Mouse (Mus musculus) neural tube, embryonic 13.5 days (tissue): ENCODE results near the gene Nek5. TPM values are rescaled to one million over a fixed set of nuclear protein-coding genes. Genes with fewer than 3 reads are reported as not detected.

ENCODE experiments used
- ATAC-seq: fragments of 200-750 bp; cut with Nextera tagmentation; 2 replicates; pipeline ENCODE4 v1.8.0; 2017; ENCODE audit warnings: low read depth, mild to moderate bottlenecking, moderate TSS enrichment, moderate library complexity
- H3K27ac ChIP-seq: fragments of 300-500 bp; sonication (generic); replicated peaks from 2 replicates; pipeline ENCODE4 v1.5.1; 2015; ENCODE audit warnings: moderate library complexity, mild to moderate bottlenecking, inconsistent platforms
- H3K27me3 ChIP-seq: fragments of 300-500 bp; sonication (generic); 2 replicates; pipeline ENCODE4 v1.6.1; 2015; ENCODE audit warnings: mild to moderate bottlenecking, inconsistent platforms
- H3K36me3 ChIP-seq: fragments of 300-500 bp; sonication (generic); 2 replicates; pipeline ENCODE4 v1.6.1; 2015; ENCODE audit warnings: mild to moderate bottlenecking, inconsistent platforms
- H3K4me1 ChIP-seq: fragments of 300-500 bp; sonication (generic); replicated peaks from 2 replicates; pipeline ENCODE4 v1.6.1; 2015; ENCODE audit warnings: inconsistent platforms
- H3K4me2 ChIP-seq: fragments of 300-500 bp; sonication (generic); 2 replicates; pipeline ENCODE4 v1.6.1; 2015; ENCODE audit warnings: inconsistent platforms, mild to moderate bottlenecking, moderate library complexity
- H3K4me3 ChIP-seq: fragments of 300-500 bp; sonication (generic); 2 replicates; pipeline ENCODE4 v1.5.1; 2015; ENCODE audit warnings: mild to moderate bottlenecking, inconsistent platforms
- H3K9ac ChIP-seq: fragments of 300-500 bp; sonication (generic); 2 replicates; pipeline ENCODE4 v1.6.1; 2015; ENCODE audit warnings: moderate library complexity, mild to moderate bottlenecking, inconsistent platforms
- H3K9me3 ChIP-seq: fragments of 300-500 bp; sonication (generic); 2 replicates; pipeline ENCODE4 v1.6.1; 2016; ENCODE audit warnings: inconsistent platforms
- WGBS: fragments of 180-500 bp; shearing (Covaris S2); methylation state at CpG from one replicate; pipeline ENCODE4 v1.1.7; 2015; 5-methylcytosine and 5-hydroxymethylcytosine counted together
- polyA plus RNA-seq: library from polyadenylated mRNA; unstranded; fragments of >200 nt; fragmentation: Nextera tagmentation; extraction: Ambion mirVana; gene quantifications from 2 replicates; pipeline ENCODE4 v1.2.1, GENCODE M21; 2015

Gene Nek5
- polyA plus RNA-seq, 1 experiment from 2014 or later = 0.32 TPM

GRCm38 (mm10) chr8:22060446-22060889 is 64.4 kb downstream of the Nek5 start, which contains the start of gene Alg11:
Alg11 (plus strand) TSS chr8:22060721.
- Histone ChIP-seq H3K36me3 (peaks cover 21% of the 10 kb centered on the region), H3K27ac (no peak within 1 kb of the TSS)

GRCm38 (mm10) chr8:22059821-22060445 is 64.9 kb downstream of the Nek5 start, which contains the start of gene Atp7b:
Atp7b (minus strand) TSS chr8:22060305.
- Histone ChIP-seq H3K9ac (peak within 1 kb of the TSS; percentile 68), H3K36me3 (peaks cover 15% of the 10 kb centered on the region), H3K4me2 (peak within 1 kb of the TSS; percentile 83), H3K27ac (no peak within 1 kb of the TSS), H3K27me3 (peaks cover 12% of the 10 kb centered on the region), H3K4me1 (peaks cover 11% of the 10 kb centered on the region), H3K9me3 (no peaks in the 10 kb centered on the region), H3K4me3 (peak within 1 kb of the TSS; percentile 64)
- under 1% methylated on average over 45 of the region's 46 CpGs for WGBS
- peak; percentile 95 for ATAC-seq

More at GRCm38 (mm10) chr8:22060446-22060889, 64.4 kb downstream of the Nek5 start, which contains the start of gene Alg11:
- H3K27me3 ChIP-seq = peaks cover 12% of the 10 kb centered on the region
- ATAC-seq = peak; percentile 100
- H3K9me3 ChIP-seq = no peaks in the 10 kb centered on the region
- peak within 1 kb of the TSS; percentile 83 for H3K4me2 ChIP-seq
- WGBS = under 1% methylated on average over 36 of the region's 36 CpGs
- peak within 1 kb of the TSS; percentile 64 for H3K4me3 ChIP-seq
- H3K9ac ChIP-seq = peak within 1 kb of the TSS; percentile 68
- peaks cover 11% of the 10 kb centered on the region for H3K4me1 ChIP-seq

GRCm38 (mm10) chr8:22059153-22059738 is 65.6 kb downstream of the Nek5 start:
- 37% methylated on average over 11 of the region's 11 CpGs for WGBS
- no peak overlapping the region for H3K27ac ChIP-seq
- peak overlapping the region; percentile 68; the same call in 1 of the 2 replicates for H3K9ac ChIP-seq
- H3K4me2 ChIP-seq = peak overlapping the region; percentile 83
- peak overlapping the region; percentile 64 for H3K4me3 ChIP-seq
- peaks cover 9% of the 10 kb centered on the region for H3K36me3 ChIP-seq
- no peaks in the 10 kb centered on the region for H3K9me3 ChIP-seq
- ATAC-seq = no peak
- peaks cover 11% of the 10 kb centered on the region for H3K4me1 ChIP-seq
- H3K27me3 ChIP-seq = peaks cover 12% of the 10 kb centered on the region

DNA sequence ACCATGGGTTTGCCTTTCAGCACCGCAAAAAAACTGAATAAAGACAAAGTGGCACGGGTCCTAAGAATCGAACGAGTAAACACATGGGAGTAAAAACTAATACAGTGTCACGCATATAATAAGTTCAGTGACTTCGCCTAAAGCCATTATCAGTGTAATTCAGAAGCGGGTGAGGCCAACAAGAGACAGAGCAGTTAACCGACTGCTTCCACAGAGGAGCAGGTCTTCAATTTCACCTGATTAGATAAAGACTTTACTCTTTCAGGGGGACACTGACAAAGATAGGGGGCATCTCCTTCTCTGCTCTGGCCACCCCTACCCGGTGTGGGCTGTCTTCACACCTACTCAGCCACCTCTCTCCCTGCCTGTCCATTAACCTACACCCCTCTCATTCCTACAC is 66.5 kb downstream of the Nek5 start:
- Histone ChIP-seq H3K4me1 (peaks cover 11% of the 10 kb centered on the region), H3K27ac (no peak overlapping the region), H3K4me2 (no peak overlapping the region), H3K9ac (no peak overlapping the region), H3K9me3 (no peaks in the 10 kb centered on the region), H3K36me3 (peaks cover 4% of the 10 kb centered on the region; the same call in 1 of the 2 replicates), H3K27me3 (peaks cover 12% of the 10 kb centered on the region), H3K4me3 (no peak overlapping the region)
- no peak for ATAC-seq
- 84% methylated on average over 9 of the region's 9 CpGs for WGBS

DNA sequence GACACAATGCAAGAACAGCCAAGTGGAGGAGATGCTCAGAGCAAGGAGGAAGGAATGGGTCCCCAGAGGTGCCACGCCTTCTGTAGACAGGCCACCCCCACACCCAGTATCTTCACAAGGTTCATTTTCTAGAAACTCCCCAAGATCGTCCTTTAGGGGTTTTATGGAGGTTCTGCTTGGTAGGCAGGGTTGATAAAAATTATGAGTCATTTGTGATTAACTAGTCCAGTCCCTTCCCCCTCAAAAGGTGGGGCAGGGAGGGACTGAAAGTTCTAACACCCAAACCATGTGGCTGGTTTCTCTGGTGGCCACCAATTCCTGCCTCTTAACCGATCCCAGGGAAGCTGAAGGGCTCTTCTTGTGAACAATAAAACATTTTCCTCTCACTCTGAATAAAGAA is 68.0 kb downstream of the Nek5 start:
- WGBS = 81% methylated on average over 3 of the region's 3 CpGs
- no peak for ATAC-seq
- Histone ChIP-seq H3K9me3 (no peaks in the 10 kb centered on the region), H3K36me3 (no peaks in the 10 kb centered on the region), H3K9ac (no peak overlapping the region), H3K4me3 (no peak overlapping the region), H3K27me3 (peaks cover 12% of the 10 kb centered on the region), H3K4me1 (peaks cover 11% of the 10 kb centered on the region), H3K27ac (no peak overlapping the region), H3K4me2 (no peak overlapping the region)

DNA sequence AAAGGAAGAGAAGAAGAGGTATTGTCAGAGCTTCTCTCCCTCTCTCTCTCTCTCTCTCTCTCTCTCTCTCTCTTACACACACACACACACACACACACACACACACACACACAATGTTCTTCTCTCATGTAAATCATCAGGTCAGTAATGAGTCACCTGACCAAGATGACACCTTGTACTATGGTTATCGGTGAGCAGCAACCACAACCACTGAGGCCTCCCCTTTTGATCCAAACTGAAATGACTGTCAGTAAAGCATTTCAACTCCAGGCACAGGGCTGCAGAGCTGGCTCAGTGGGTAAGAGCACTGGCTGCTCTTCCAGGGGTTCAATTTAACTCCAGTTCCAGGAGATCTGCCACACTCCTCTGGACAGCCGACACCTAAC is 69.4 kb downstream of the Nek5 start:
- no peak overlapping the region for H3K4me3 ChIP-seq
- H3K27ac ChIP-seq = no peak overlapping the region
- H3K4me1 ChIP-seq = peaks cover 4% of the 10 kb centered on the region; the same call in 1 of the 2 replicates
- H3K27me3 ChIP-seq = peaks cover 12% of the 10 kb centered on the region
- 96% methylated on average over 2 of the region's 2 CpGs for WGBS
- H3K9ac ChIP-seq = no peak overlapping the region
- H3K9me3 ChIP-seq = no peaks in the 10 kb centered on the region
- no peaks in the 10 kb centered on the region for H3K36me3 ChIP-seq
- H3K4me2 ChIP-seq = no peak overlapping the region
- ATAC-seq = no peak

GRCm38 (mm10) chr8:22054674-22055491 is 70.0 kb downstream of the Nek5 start:
- no peak overlapping the region for H3K4me2 ChIP-seq
- ATAC-seq = no peak
- H3K27ac ChIP-seq = no peak overlapping the region
- no peaks in the 10 kb centered on the region for H3K9me3 ChIP-seq
- peaks cover 12% of the 10 kb centered on the region for H3K27me3 ChIP-seq
- H3K36me3 ChIP-seq = no peaks in the 10 kb centered on the region
- no peak overlapping the region for H3K4me3 ChIP-seq
- H3K9ac ChIP-seq = no peak overlapping the region
- WGBS = 88% methylated on average over 12 of the region's 12 CpGs
- H3K4me1 ChIP-seq = peaks cover 4% of the 10 kb centered on the region; the same call in 1 of the 2 replicates

DNA sequence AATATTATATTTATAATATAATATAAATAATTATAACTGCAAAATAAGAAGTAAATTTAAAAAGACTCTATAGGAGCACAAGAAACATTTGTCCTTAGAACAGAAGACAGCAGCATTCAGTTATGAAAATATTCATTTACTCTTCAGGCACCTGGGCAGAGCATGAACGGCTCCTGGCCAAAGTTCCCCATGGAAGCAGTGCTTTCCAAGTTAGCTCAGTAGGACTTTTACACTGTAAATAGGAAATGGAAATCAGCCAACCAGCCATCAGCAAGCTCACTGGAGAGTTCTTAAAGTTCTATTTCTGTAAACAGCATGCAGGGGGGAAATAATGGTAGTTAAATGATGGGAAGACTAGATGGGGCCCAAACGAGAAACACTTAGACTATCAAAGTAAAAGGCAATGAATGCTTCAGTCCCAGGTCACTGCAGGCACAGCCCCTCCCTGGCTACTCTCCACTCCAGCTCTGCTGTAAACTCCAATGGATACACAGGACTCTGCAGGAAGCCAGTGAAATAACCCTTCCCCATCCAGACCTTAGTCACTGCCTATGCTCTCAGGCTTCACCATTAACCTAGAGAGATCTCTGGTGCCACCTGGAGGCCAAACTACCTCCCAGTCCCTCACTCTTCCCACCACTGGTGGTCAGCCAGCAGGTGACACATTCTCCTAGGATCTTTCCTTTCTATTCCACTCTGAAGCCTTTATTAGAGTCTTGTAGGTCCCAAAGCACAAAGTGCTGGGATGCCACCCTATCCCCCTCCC is 77.0 kb downstream of the Nek5 start:
- Histone ChIP-seq H3K9ac (no peak overlapping the region), H3K27ac (no peak overlapping the region), H3K27me3 (no peaks in the 10 kb centered on the region), H3K4me1 (no peaks in the 10 kb centered on the region), H3K36me3 (no peaks in the 10 kb centered on the region), H3K4me3 (no peak overlapping the region), H3K4me2 (no peak overlapping the region), H3K9me3 (no peaks in the 10 kb centered on the region)
- WGBS = 42% methylated on average over 2 of the region's 2 CpGs
- peak; percentile 43 for ATAC-seq

DNA sequence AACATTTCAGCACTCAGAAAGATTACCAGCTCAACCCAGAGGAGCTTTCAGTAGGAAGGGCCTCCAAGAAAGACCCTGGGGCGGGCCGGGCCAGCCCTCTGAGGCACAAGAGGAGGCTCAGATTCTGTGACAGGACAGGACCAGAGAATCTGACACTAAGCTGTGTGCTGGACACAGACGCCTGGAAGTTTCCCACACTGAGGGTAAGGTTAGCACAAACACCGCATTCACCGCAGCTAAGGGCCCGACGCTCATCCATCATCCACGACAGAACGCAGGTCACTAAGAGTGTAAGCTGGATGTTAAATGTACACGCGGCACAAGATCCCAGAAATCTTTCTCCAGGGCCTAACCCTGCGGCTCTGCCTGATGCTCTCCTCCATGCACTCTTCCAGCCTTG is 81.1 kb downstream of the Nek5 start:
- WGBS = 56% methylated on average over 12 of the region's 12 CpGs

GRCm38 (mm10) chr8:22042515-22042914 is 82.3 kb downstream of the Nek5 start:
- H3K9ac ChIP-seq = no peak overlapping the region
- H3K9me3 ChIP-seq = no peaks in the 10 kb centered on the region
- no peak overlapping the region for H3K4me2 ChIP-seq
- H3K4me3 ChIP-seq = no peak overlapping the region
- WGBS = 93% methylated on average over 3 of the region's 3 CpGs
- no peak for ATAC-seq
- H3K4me1 ChIP-seq = peaks cover 12% of the 10 kb centered on the region; the same call in 1 of the 2 replicates
- no peak overlapping the region for H3K27ac ChIP-seq
- H3K36me3 ChIP-seq = no peaks in the 10 kb centered on the region
- H3K27me3 ChIP-seq = no peaks in the 10 kb centered on the region

More for the DNA sequence above, 81.1 kb downstream of the Nek5 start:
- no peaks in the 10 kb centered on the region for H3K36me3 ChIP-seq
- ATAC-seq = no peak; the same call in 1 of the 2 replicates
- no peaks in the 10 kb centered on the region for H3K27me3 ChIP-seq
- 0 out of 2 replicates have a peak overlapping the region, but pooled peaks have one; percentile 34 for H3K9ac ChIP-seq
- no peaks in the 10 kb centered on the region for H3K9me3 ChIP-seq
- H3K27ac ChIP-seq = no peak overlapping the region
- no peak overlapping the region for H3K4me2 ChIP-seq
- H3K4me3 ChIP-seq = no peak overlapping the region
- H3K4me1 ChIP-seq = peaks cover 12% of the 10 kb centered on the region; the same call in 1 of the 2 replicates

GRCm38 (mm10) chr8:22040153-22040509 is 84.7 kb downstream of the Nek5 start:
- Histone ChIP-seq H3K4me1 (peaks cover 12% of the 10 kb centered on the region; the same call in 1 of the 2 replicates), H3K9me3 (no peaks in the 10 kb centered on the region), H3K36me3 (no peaks in the 10 kb centered on the region), H3K4me2 (no peak overlapping the region), H3K27ac (no peak overlapping the region), H3K9ac (no peak overlapping the region), H3K27me3 (no peaks in the 10 kb centered on the region), H3K4me3 (no peak overlapping the region)
- ATAC-seq = peak; percentile 66; the same call in 1 of the 2 replicates
- 39% methylated on average over 6 of the region's 6 CpGs for WGBS
